Mouse (Mus musculus): ENCODE measurements around the gene Phf2. TPM values are rescaled to one million over a fixed set of nuclear protein-coding genes. Genes with fewer than 3 reads are reported as not detected.

Gene Phf2
- polyA plus RNA-seq, 1 experiment from 2014 or later: 6.6 TPM

Other genes starting within 250 kb of the Phf2 start
- 11.0 and 13.8 TPM in 2 replicates for gene Ptpdc1, start 245.5 kb downstream of the Phf2 start, polyA plus RNA-seq (2016; fragmentation: Nextera tagmentation; extraction: Ambion mirVana)
- gene Barx1, start 208.1 kb downstream of the Phf2 start, polyA plus RNA-seq (2016; fragmentation: Nextera tagmentation; extraction: Ambion mirVana): 0.21 and 0.84 TPM in 2 replicates
- 13.7 and 14.0 TPM in 2 replicates for gene Fam120a, start 96.9 kb upstream of the Phf2 start, polyA plus RNA-seq (2016; fragmentation: Nextera tagmentation; extraction: Ambion mirVana)